Mouse (Mus musculus): ENCODE measurements around the gene Toporsl. TPM values are rescaled to one million over a fixed set of nuclear protein-coding genes. Genes with fewer than 3 reads are reported as not detected.

Gene Toporsl
- not detected in 2 replicates for polyA plus RNA-seq (2015; fragmentation: Nextera tagmentation; extraction: Ambion mirVana)

- peaks cover 9% of the 10 kb centered on the region for H3K4me1 ChIP-seq (replicated peaks)
- no peaks in the 10 kb centered on the region for H3K27me3 ChIP-seq
- H3K9me3 ChIP-seq, result no peaks in the 10 kb centered on the region
- H3K36me3 ChIP-seq, result no peaks in the 10 kb centered on the region
- no peak within 1 kb of the TSS for H3K9ac ChIP-seq
- no peak within 1 kb of the TSS for H3K4me2 ChIP-seq
- H3K4me3 ChIP-seq, result no peak within 1 kb of the TSS
- WGBS, result 88% methylated on average over 2 of the region's 2 CpGs
- no peak for ATAC-seq (ENCODE audit: low read depth)
- H3K27ac ChIP-seq (replicated peaks), result no peak within 1 kb of the TSS
Observed at GRCm38 (mm10) chr4:52595927-52596326, at the start of gene Toporsl. TSS of gene Toporsl (plus strand) at chr4:52596274.

DNA sequence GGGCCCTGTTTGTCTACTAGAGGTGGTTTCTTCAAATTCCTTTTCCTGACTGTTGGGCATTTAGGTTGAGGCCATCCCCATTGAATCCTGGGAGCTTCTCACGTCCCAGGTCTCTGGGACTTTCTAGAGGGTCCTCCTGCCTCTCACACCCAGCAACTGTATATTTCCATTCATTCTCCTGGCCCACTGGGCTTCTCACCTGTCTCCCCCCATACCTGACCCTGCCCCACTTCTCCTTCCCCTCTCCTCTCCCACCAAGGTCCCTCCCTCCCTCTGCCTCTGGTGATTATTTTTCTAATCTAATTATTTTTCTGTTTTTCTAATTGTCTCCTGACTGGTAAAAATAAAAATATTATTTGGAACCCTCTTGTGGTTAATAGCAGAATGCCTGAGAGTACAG, 38.4 kb upstream of the Toporsl start:
- no peaks in the 10 kb centered on the region for H3K4me1 ChIP-seq (replicated peaks)

DNA sequence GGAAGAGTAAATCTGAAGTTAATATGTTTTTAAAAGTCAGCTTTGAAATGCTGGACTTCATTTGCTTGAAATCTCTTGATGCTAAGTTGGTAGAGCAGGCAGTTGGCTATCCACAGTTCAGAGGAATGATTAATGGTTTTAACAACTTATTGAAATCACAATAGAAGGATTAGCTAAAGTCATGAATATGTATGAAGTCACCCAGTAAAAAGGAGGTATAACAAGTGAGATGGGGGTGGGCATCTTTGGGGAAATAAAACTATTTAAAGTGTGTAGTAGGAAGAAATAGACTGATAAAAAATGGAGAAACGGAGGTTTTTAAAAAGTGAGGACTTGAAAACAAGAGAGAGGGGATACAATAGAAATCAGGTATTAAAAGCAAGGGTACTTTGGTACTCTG, 38.0 kb upstream of the Toporsl start:
- Histone ChIP-seq H3K27ac (replicated peaks) (no peak overlapping the region), H3K9ac (no peak overlapping the region), H3K27me3 (no peaks in the 10 kb centered on the region), H3K4me1 (replicated peaks) (no peaks in the 10 kb centered on the region), H3K4me2 (no peak overlapping the region), H3K9me3 (no peaks in the 10 kb centered on the region), H3K4me3 (no peak overlapping the region), H3K36me3 (no peaks in the 10 kb centered on the region)
- ATAC-seq (ENCODE audit: low read depth), result no peak
- WGBS, result 36% methylated on average over 1 of the region's 1 CpGs

More for the DNA sequence above, 38.4 kb upstream of the Toporsl start:
- Histone ChIP-seq H3K9ac (no peak overlapping the region), H3K36me3 (no peaks in the 10 kb centered on the region), H3K4me2 (no peak overlapping the region), H3K4me3 (no peak overlapping the region), H3K27ac (replicated peaks) (no peak overlapping the region), H3K27me3 (no peaks in the 10 kb centered on the region), H3K9me3 (no peaks in the 10 kb centered on the region)
- WGBS, result 53% methylated on average over 1 of the region's 1 CpGs
- no peak for ATAC-seq (ENCODE audit: low read depth)

- Histone ChIP-seq H3K9ac (no peak overlapping the region), H3K4me3 (no peak overlapping the region), H3K4me2 (no peak overlapping the region), H3K27me3 (no peaks in the 10 kb centered on the region), H3K4me1 (replicated peaks) (no peaks in the 10 kb centered on the region), H3K9me3 (no peaks in the 10 kb centered on the region), H3K36me3 (no peaks in the 10 kb centered on the region), H3K27ac (replicated peaks) (no peak overlapping the region)
- WGBS, result 76% methylated on average over 1 of the region's 1 CpGs
- no peak for ATAC-seq (ENCODE audit: low read depth)
Observed at GRCm38 (mm10) chr4:52563859-52564258, 32.2 kb upstream of the Toporsl start.

- H3K4me2 ChIP-seq, result no peak overlapping the region
- H3K4me3 ChIP-seq, result no peak overlapping the region
- no peaks in the 10 kb centered on the region for H3K9me3 ChIP-seq
- H3K27me3 ChIP-seq, result no peaks in the 10 kb centered on the region
- no peaks in the 10 kb centered on the region for H3K36me3 ChIP-seq
- H3K27ac ChIP-seq (replicated peaks), result no peak overlapping the region
- H3K9ac ChIP-seq, result no peak overlapping the region
- no peaks in the 10 kb centered on the region for H3K4me1 ChIP-seq (replicated peaks)
- WGBS, result 72% methylated on average over 6 of the region's 6 CpGs
- no peak for ATAC-seq (ENCODE audit: low read depth)
Observed at GRCm38 (mm10) chr4:52586194-52586734, 9.8 kb upstream of the Toporsl start.

GRCm38 (mm10) chr4:52593821-52594356, 2.2 kb upstream of the Toporsl start:
- H3K27me3 ChIP-seq, result no peaks in the 10 kb centered on the region
- H3K4me1 ChIP-seq (replicated peaks), result peaks cover 9% of the 10 kb centered on the region
- H3K4me3 ChIP-seq, result no peak overlapping the region
- no peak overlapping the region for H3K4me2 ChIP-seq
- H3K36me3 ChIP-seq, result no peaks in the 10 kb centered on the region
- no peaks in the 10 kb centered on the region for H3K9me3 ChIP-seq
- WGBS, result 53% methylated on average over 4 of the region's 4 CpGs
- H3K27ac ChIP-seq (replicated peaks), result no peak overlapping the region
- no peak for ATAC-seq (ENCODE audit: low read depth)
- H3K9ac ChIP-seq, result no peak overlapping the region

DNA sequence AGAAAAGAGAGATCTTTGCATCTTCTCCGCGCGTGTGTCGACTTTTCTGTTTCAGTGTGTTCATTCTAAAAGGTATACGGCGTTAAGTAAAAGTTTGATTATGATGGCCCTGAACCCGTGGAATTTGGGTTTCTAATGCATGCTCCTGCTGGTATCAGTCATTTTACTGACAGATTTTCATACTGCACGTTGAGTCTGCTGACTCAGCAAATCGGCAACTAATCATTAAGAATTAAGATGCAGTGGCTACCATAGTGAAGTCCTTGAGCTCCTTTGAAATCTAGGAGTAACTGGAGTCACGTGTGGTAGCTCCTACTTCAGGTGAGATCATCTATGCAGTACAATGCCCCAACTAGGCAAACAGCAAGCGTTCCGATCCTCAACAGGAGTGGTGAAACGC, 1.4 kb upstream of the Toporsl start:
- Histone ChIP-seq H3K27ac (replicated peaks) (no peak overlapping the region), H3K9ac (no peak overlapping the region), H3K4me3 (no peak overlapping the region), H3K4me2 (no peak overlapping the region), H3K9me3 (no peaks in the 10 kb centered on the region), H3K36me3 (no peaks in the 10 kb centered on the region), H3K4me1 (replicated peaks) (peaks cover 9% of the 10 kb centered on the region), H3K27me3 (no peaks in the 10 kb centered on the region)
- WGBS, result 90% methylated on average over 13 of the region's 13 CpGs
- no peak for ATAC-seq (ENCODE audit: low read depth)

DNA sequence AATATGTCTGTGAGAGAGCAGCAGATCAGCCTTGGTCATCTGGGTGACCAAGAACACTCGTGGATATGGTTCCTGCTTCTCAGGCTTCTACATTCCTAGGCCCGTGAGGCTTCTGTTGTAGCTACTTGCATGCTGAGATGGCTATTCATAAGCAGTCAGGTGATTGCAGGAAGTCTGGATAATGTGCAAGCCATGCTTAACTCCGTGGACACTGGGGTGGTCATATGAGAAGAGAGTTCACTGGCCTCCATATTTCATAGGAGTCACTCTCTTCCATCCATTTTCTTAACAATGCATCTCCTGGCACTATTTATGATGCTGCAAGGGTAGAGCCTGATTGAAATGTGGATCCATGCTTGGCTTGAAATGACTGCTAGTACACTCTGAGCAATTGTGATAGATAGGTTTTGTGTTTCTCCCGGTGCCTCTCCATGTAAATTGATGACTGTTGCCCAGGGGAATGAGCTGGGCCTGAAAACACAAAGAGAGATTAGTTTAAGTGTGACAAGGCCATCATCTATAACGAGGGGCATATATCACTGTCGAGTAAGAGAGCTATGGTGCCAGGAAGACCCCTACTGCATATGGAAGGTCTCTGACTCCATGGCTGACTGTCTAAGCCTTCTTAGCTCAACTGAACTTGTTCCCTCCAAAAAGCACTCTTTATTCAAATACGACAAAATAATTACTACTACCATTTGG, 2.3 kb downstream of the Toporsl start:
- no peak overlapping the region for H3K4me2 ChIP-seq
- H3K36me3 ChIP-seq, result no peaks in the 10 kb centered on the region
- no peak overlapping the region for H3K4me3 ChIP-seq
- WGBS, result 34% methylated on average over 7 of the region's 7 CpGs
- ATAC-seq (ENCODE audit: low read depth), result peak; percentile 85
- H3K9me3 ChIP-seq, result no peaks in the 10 kb centered on the region
- H3K9ac ChIP-seq, result no peak overlapping the region
- H3K4me1 ChIP-seq (replicated peaks), result peaks cover 9% of the 10 kb centered on the region
- no peak overlapping the region for H3K27ac ChIP-seq (replicated peaks)
- H3K27me3 ChIP-seq, result no peaks in the 10 kb centered on the region

- WGBS, result 71% methylated on average over 3 of the region's 3 CpGs
- Histone ChIP-seq H3K27ac (replicated peaks) (no peak overlapping the region), H3K9me3 (no peaks in the 10 kb centered on the region), H3K4me3 (no peak overlapping the region), H3K9ac (no peak overlapping the region), H3K27me3 (no peaks in the 10 kb centered on the region), H3K36me3 (no peaks in the 10 kb centered on the region), H3K4me1 (replicated peaks) (no peaks in the 10 kb centered on the region), H3K4me2 (no peak overlapping the region)
- ATAC-seq (ENCODE audit: low read depth), result no peak
Observed at GRCm38 (mm10) chr4:52606923-52607322, 10.8 kb downstream of the Toporsl start.

- no peak overlapping the region for H3K4me3 ChIP-seq
- H3K9ac ChIP-seq, result no peak overlapping the region
- no peaks in the 10 kb centered on the region for H3K27me3 ChIP-seq
- no peaks in the 10 kb centered on the region for H3K36me3 ChIP-seq
- H3K27ac ChIP-seq (replicated peaks), result no peak overlapping the region
- no peak for ATAC-seq (ENCODE audit: low read depth)
- H3K9me3 ChIP-seq, result no peaks in the 10 kb centered on the region
- no peaks in the 10 kb centered on the region for H3K4me1 ChIP-seq (replicated peaks)
- H3K4me2 ChIP-seq, result no peak overlapping the region
- WGBS, result 81% methylated on average over 6 of the region's 6 CpGs
Observed at GRCm38 (mm10) chr4:52634986-52635385, 38.9 kb downstream of the Toporsl start.

GRCm38 (mm10) chr4:52647791-52648190, 51.7 kb downstream of the Toporsl start:
- no peak overlapping the region for H3K4me3 ChIP-seq
- no peak overlapping the region for H3K9ac ChIP-seq
- no peak for ATAC-seq (ENCODE audit: low read depth)
- no peaks in the 10 kb centered on the region for H3K27me3 ChIP-seq
- H3K9me3 ChIP-seq, result no peaks in the 10 kb centered on the region
- peaks cover 20% of the 10 kb centered on the region for H3K4me1 ChIP-seq (replicated peaks)
- no peak overlapping the region for H3K4me2 ChIP-seq
- no peaks in the 10 kb centered on the region for H3K36me3 ChIP-seq
- WGBS, result 27% methylated on average over 4 of the region's 4 CpGs
- H3K27ac ChIP-seq (replicated peaks), result no peak overlapping the region

DNA sequence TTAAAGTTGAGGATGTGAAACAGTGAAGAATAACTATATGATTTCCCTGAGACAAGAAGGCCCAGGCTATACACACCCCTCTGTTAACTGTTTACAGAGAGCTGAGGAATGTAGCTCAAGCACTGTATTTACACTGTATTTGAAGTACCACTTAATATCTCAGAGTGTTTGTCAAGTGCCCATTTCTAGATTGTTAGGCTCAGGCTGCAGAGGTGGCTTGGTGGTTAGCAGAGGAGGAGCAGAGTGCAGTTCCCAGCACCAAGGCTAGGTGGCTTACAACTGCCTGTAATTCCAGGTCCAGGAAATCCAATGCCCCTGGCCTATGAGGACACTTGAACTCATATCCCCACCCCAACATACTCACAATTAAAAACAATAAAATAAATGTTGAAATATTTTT, 63.6 kb downstream of the Toporsl start:
- Histone ChIP-seq H3K4me2 (no peak overlapping the region), H3K9ac (no peak overlapping the region), H3K27me3 (no peaks in the 10 kb centered on the region), H3K36me3 (no peaks in the 10 kb centered on the region), H3K9me3 (no peaks in the 10 kb centered on the region), H3K4me3 (no peak overlapping the region), H3K27ac (replicated peaks) (no peak overlapping the region), H3K4me1 (replicated peaks) (0 out of 2 replicates have a peak, but pooled peaks cover 3% of the 10 kb centered on the region)
- no peak for ATAC-seq (ENCODE audit: low read depth)

All from neural tube, embryonic 13.5 days (tissue).